Mouse (Mus musculus): ENCODE measurements around the gene Dbx1.

Dbx1 gene

GRCm38 (mm10) chr7:49604965-49605795 is 31.5 kb downstream of the Dbx1 start:
- no peak for TF ChIP-seq POU5F1 (IDR thresholded peaks at IDR 0.05; ENCODE audit: borderline replicate concordance, low read length)
- TF ChIP-seq NANOG (IDR thresholded peaks at IDR 0.05; ENCODE audit: borderline replicate concordance, low read length): no peak
- no peak for TF ChIP-seq CTCF (conservative IDR thresholded peaks at IDR 0.05; ENCODE audit: low read length)
- H3K27me3 ChIP-seq (ENCODE audit: insufficient read depth, low read length): no peaks in the 10 kb centered on the region
- no peaks in the 10 kb centered on the region for H3K36me3 ChIP-seq (ENCODE audit: insufficient read depth, low read length)
- H3K9me3 ChIP-seq (ENCODE audit: low read length): no peaks in the 10 kb centered on the region
- H3K4me1 ChIP-seq (replicated peaks; ENCODE audit: low read depth, low read length): peaks cover 52% of the 10 kb centered on the region
- no peak overlapping the region for H3K4me3 ChIP-seq (replicated peaks; ENCODE audit: low read length)

GRCm38 (mm10) chr7:49604244-49604643 is 32.4 kb downstream of the Dbx1 start:
- Histone ChIP-seq H3K36me3 (ENCODE audit: insufficient read depth, low read length) (peaks cover 8% of the 10 kb centered on the region), H3K4me1 (replicated peaks; ENCODE audit: low read depth, low read length) (peaks cover 43% of the 10 kb centered on the region), H3K27me3 (ENCODE audit: insufficient read depth, low read length) (no peaks in the 10 kb centered on the region), H3K4me3 (replicated peaks; ENCODE audit: low read length) (no peak overlapping the region), H3K9me3 (ENCODE audit: low read length) (no peaks in the 10 kb centered on the region)
- TF ChIP-seq CTCF (conservative IDR thresholded peaks at IDR 0.05; ENCODE audit: low read length): no peak
- no peak for TF ChIP-seq POU5F1 (IDR thresholded peaks at IDR 0.05; ENCODE audit: borderline replicate concordance, low read length)
- no peak for TF ChIP-seq NANOG (IDR thresholded peaks at IDR 0.05; ENCODE audit: borderline replicate concordance, low read length)

GRCm38 (mm10) chr7:49601191-49601975 is 35.3 kb downstream of the Dbx1 start:
- Histone ChIP-seq H3K27me3 (ENCODE audit: insufficient read depth, low read length) (no peaks in the 10 kb centered on the region), H3K4me3 (replicated peaks; ENCODE audit: low read length) (no peak overlapping the region), H3K36me3 (ENCODE audit: insufficient read depth, low read length) (peaks cover 33% of the 10 kb centered on the region), H3K4me1 (replicated peaks; ENCODE audit: low read depth, low read length) (peaks cover 18% of the 10 kb centered on the region), H3K9me3 (ENCODE audit: low read length) (no peaks in the 10 kb centered on the region)
- no peak for TF ChIP-seq NANOG (IDR thresholded peaks at IDR 0.05; ENCODE audit: borderline replicate concordance, low read length)
- TF ChIP-seq CTCF (conservative IDR thresholded peaks at IDR 0.05; ENCODE audit: low read length): peak; percentile 54

- Histone ChIP-seq H3K9me3 (ENCODE audit: low read length) (no peaks in the 10 kb centered on the region), H3K36me3 (ENCODE audit: insufficient read depth, low read length) (peaks cover 41% of the 10 kb centered on the region), H3K4me1 (replicated peaks; ENCODE audit: low read depth, low read length) (peaks cover 4% of the 10 kb centered on the region), H3K4me3 (replicated peaks; ENCODE audit: low read length) (no peak overlapping the region), H3K27me3 (ENCODE audit: insufficient read depth, low read length) (no peaks in the 10 kb centered on the region)
- no peak for TF ChIP-seq NANOG (IDR thresholded peaks at IDR 0.05; ENCODE audit: borderline replicate concordance, low read length)
- TF ChIP-seq POU5F1 (IDR thresholded peaks at IDR 0.05; ENCODE audit: borderline replicate concordance, low read length): no peak
- TF ChIP-seq CTCF (conservative IDR thresholded peaks at IDR 0.05; ENCODE audit: low read length): no peak
Measured at GRCm38 (mm10) chr7:49599950-49600349, 36.7 kb downstream of the Dbx1 start.

GRCm38 (mm10) chr7:49598225-49598624 is 38.4 kb downstream of the Dbx1 start:
- no peaks in the 10 kb centered on the region for H3K9me3 ChIP-seq (ENCODE audit: low read length)
- no peak overlapping the region for H3K4me3 ChIP-seq (replicated peaks; ENCODE audit: low read length)
- peaks cover 55% of the 10 kb centered on the region for H3K36me3 ChIP-seq (ENCODE audit: insufficient read depth, low read length)
- TF ChIP-seq POU5F1 (IDR thresholded peaks at IDR 0.05; ENCODE audit: borderline replicate concordance, low read length) (no peak), CTCF (conservative IDR thresholded peaks at IDR 0.05; ENCODE audit: low read length) (no peak), NANOG (IDR thresholded peaks at IDR 0.05; ENCODE audit: borderline replicate concordance, low read length) (no peak)
- H3K27me3 ChIP-seq (ENCODE audit: insufficient read depth, low read length): no peaks in the 10 kb centered on the region
- H3K4me1 ChIP-seq (replicated peaks; ENCODE audit: low read depth, low read length): peaks cover 4% of the 10 kb centered on the region

- Histone ChIP-seq H3K4me3 (replicated peaks; ENCODE audit: low read length) (no peak overlapping the region), H3K27me3 (ENCODE audit: insufficient read depth, low read length) (no peaks in the 10 kb centered on the region), H3K36me3 (ENCODE audit: insufficient read depth, low read length) (peaks cover 55% of the 10 kb centered on the region), H3K9me3 (ENCODE audit: low read length) (no peaks in the 10 kb centered on the region), H3K4me1 (replicated peaks; ENCODE audit: low read depth, low read length) (peaks cover 4% of the 10 kb centered on the region)
- TF ChIP-seq POU5F1 (IDR thresholded peaks at IDR 0.05; ENCODE audit: borderline replicate concordance, low read length): no peak
Measured at GRCm38 (mm10) chr7:49597776-49598175, 38.9 kb downstream of the Dbx1 start.

GRCm38 (mm10) chr7:49589635-49590034 is 47.0 kb downstream of the Dbx1 start:
- no peaks in the 10 kb centered on the region for H3K27me3 ChIP-seq (ENCODE audit: insufficient read depth, low read length)
- H3K4me3 ChIP-seq (replicated peaks; ENCODE audit: low read length): no peak overlapping the region
- peaks cover 56% of the 10 kb centered on the region for H3K36me3 ChIP-seq (ENCODE audit: insufficient read depth, low read length)
- no peaks in the 10 kb centered on the region for H3K9me3 ChIP-seq (ENCODE audit: low read length)
- TF ChIP-seq CTCF (conservative IDR thresholded peaks at IDR 0.05; ENCODE audit: low read length): no peak
- TF ChIP-seq NANOG (IDR thresholded peaks at IDR 0.05; ENCODE audit: borderline replicate concordance, low read length): no peak
- no peak for TF ChIP-seq POU5F1 (IDR thresholded peaks at IDR 0.05; ENCODE audit: borderline replicate concordance, low read length)
- H3K4me1 ChIP-seq (replicated peaks; ENCODE audit: low read depth, low read length): no peaks in the 10 kb centered on the region

- H3K4me1 ChIP-seq (replicated peaks; ENCODE audit: low read depth, low read length): no peaks in the 10 kb centered on the region
- no peaks in the 10 kb centered on the region for H3K9me3 ChIP-seq (ENCODE audit: low read length)
- TF ChIP-seq NANOG (IDR thresholded peaks at IDR 0.05; ENCODE audit: borderline replicate concordance, low read length) (no peak), CTCF (conservative IDR thresholded peaks at IDR 0.05; ENCODE audit: low read length) (no peak), POU5F1 (IDR thresholded peaks at IDR 0.05; ENCODE audit: borderline replicate concordance, low read length) (no peak)
- no peaks in the 10 kb centered on the region for H3K27me3 ChIP-seq (ENCODE audit: insufficient read depth, low read length)
- peaks cover 59% of the 10 kb centered on the region for H3K36me3 ChIP-seq (ENCODE audit: insufficient read depth, low read length)
- no peak overlapping the region for H3K4me3 ChIP-seq (replicated peaks; ENCODE audit: low read length)
Measured at GRCm38 (mm10) chr7:49586530-49587120, 50.0 kb downstream of the Dbx1 start.

Measured in E14TG2a.4 (cell line).